In the genomic region with DNA sequence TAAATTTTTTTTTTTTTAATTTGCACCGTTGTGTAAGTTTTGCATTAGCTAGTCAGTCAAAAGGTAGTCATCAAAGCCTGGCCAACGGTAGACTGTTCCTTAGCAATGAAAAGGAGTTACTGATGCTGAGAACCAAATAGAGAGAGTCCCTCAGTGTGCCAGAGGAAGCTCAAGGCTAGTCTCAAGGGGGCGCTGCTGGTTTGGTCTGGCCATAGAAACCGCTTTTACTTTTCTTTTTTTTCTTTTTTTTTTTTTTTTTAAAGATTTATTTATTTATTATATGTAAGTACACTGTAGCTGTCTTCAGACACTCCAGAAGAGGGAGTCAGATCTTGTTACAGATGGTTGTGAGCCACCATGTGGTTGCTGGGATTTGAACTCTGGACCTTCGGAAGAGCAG, we compare ENCODE assay signal across 8 mouse cellular contexts. TPM values are rescaled to one million over a fixed set of nuclear protein-coding genes. Genes with fewer than 3 reads are reported as not detected.
"Had no signal": no experiment of that assay in that cellular context is flagged by ENCODE, and none has a peak within 500 bp of the region (broad histone marks: within the 10 kb centered on the region; RNA-seq: fewer than 3 reads in every experiment).

No protein-coding gene starts in this region.

RNA-seq across cellular contexts. Expression of a gene that starts 42.6 kb away (rescaled TPM):
- total RNA-seq: granulocyte monocyte progenitor cell, adult 5-6 weeks; heart, adult 18-20 months; heart, postnatal 25 days had no signal
- polyA plus RNA-seq: heart, embryonic 10.5 days; heart, embryonic 12.5 days; heart, embryonic 14.5 days; heart, embryonic 16.5 days; inflammation-experienced regulatory T-cells, adult 6 months had no signal
